Mouse (Mus musculus) CH12.LX (cell line): ENCODE measurements around the gene Klk14. TPM values are rescaled to one million over a fixed set of nuclear protein-coding genes. Genes with fewer than 3 reads are reported as not detected.

Experiments used
- DNase-seq: peaks from one replicate; pipeline ENCODE4 v3.0.0-alpha.2; 2013; ENCODE audit errors: extremely low read depth
- H3K27ac ChIP-seq: 2 replicates; pipeline ENCODE4 v1.5.1; 2012; ENCODE audit warnings: low read depth, mild to moderate bottlenecking, control low read depth, moderate library complexity; ENCODE audit not compliant: insufficient read depth
- H3K27me3 ChIP-seq: replicated peaks from 2 replicates; pipeline ENCODE3; 2012; ENCODE audit warnings: inconsistent platforms
- H3K36me3 ChIP-seq, 2 experiments: replicated peaks in 1 of 2; 2 replicates each; pipeline versions ENCODE3 to v1.6.1; 2012; ENCODE audit warnings: inconsistent platforms in 1 of 2, low read length in 1 of 2, mild to moderate bottlenecking in 1 of 2, mixed read lengths in 1 of 2, moderate library complexity in 1 of 2; ENCODE audit not compliant: control insufficient read depth in 1 of 2, insufficient read depth in 1 of 2
- H3K4me1 ChIP-seq, 2 experiments: 2 replicates each; pipeline ENCODE4 v1.6.1; 2012; ENCODE audit warnings: inconsistent platforms in 1 of 2, moderate library complexity in 1 of 2; ENCODE audit not compliant: insufficient read depth in 2 of 2, control insufficient read depth in 1 of 2
- H3K4me2 ChIP-seq: 2 replicates; pipeline ENCODE4 v1.6.1; 2012; ENCODE audit warnings: low read depth, mild to moderate bottlenecking, control low read depth; ENCODE audit not compliant: poor library complexity, insufficient read depth, severe bottlenecking
- H3K4me3 ChIP-seq, 3 experiments: fragments of 150-350 bp in 1 of 3; sonication (generic) in 1 of 3; replicated peaks in 1 of 3; 2 replicates each; pipeline versions ENCODE3 to v1.5.1; 2011 to 2012; ENCODE audit warnings: low read depth in 2 of 3, low read length in 2 of 3, mild to moderate bottlenecking in 2 of 3, moderate library complexity in 2 of 3, control low read depth in 1 of 3, improper control_type of control experiment in 1 of 3, inconsistent platforms in 1 of 3, mixed read lengths in 1 of 3; ENCODE audit not compliant: poor library complexity in 1 of 3
- H3K79me2 ChIP-seq: replicated peaks from 2 replicates; pipeline ENCODE4 v1.6.1; 2012; ENCODE audit warnings: mild to moderate bottlenecking, moderate library complexity; ENCODE audit not compliant: control insufficient read depth, poor library complexity, insufficient read depth, severe bottlenecking; ENCODE audit errors: extremely low read depth
- H3K9ac ChIP-seq: 2 replicates; pipeline ENCODE4 v1.6.1; 2012; ENCODE audit warnings: low read depth, mild to moderate bottlenecking, control low read depth, moderate library complexity; ENCODE audit not compliant: insufficient read depth
- H3K9me3 ChIP-seq: replicated peaks from 2 replicates; pipeline ENCODE3; 2012; ENCODE audit warnings: low read length, inconsistent platforms, mixed read lengths
- BHLHE40 ChIP-seq: IDR thresholded peaks from 2 replicates; pipeline ENCODE4 v1.6.1; 2011; ENCODE audit warnings: mild to moderate bottlenecking, low read depth, low read length, improper control_type of control experiment
- CTCF ChIP-seq, 2 experiments: IDR thresholded peaks in 1 of 2; conservative IDR thresholded peaks in 1 of 2; 2 replicates each; pipeline ENCODE4 v1.5.1; 2011 to 2012; ENCODE audit warnings: low read depth in 2 of 2, low read length in 2 of 2, improper control_type of control experiment in 1 of 2, inconsistent platforms in 1 of 2, mild to moderate bottlenecking in 1 of 2, moderate library complexity in 1 of 2
- EP300 ChIP-seq: IDR thresholded peaks from 2 replicates; pipeline ENCODE4 v1.6.1; 2011; ENCODE audit warnings: low read length, improper control_type of control experiment
- GABPA ChIP-seq: IDR thresholded peaks from 2 replicates; pipeline ENCODE4 v1.6.1; 2012; ENCODE audit warnings: low read depth, low read length, improper control_type of control experiment, inconsistent platforms; ENCODE audit not compliant: insufficient replicate concordance
- HCFC1 ChIP-seq: IDR thresholded peaks from 2 replicates; pipeline ENCODE4 v1.6.1; 2012; ENCODE audit warnings: low read depth, mild to moderate bottlenecking, inconsistent platforms, low read length, improper control_type of control experiment
- JUN ChIP-seq: IDR thresholded peaks from 2 replicates; pipeline ENCODE4 v1.6.1; 2011; ENCODE audit warnings: low read depth, mild to moderate bottlenecking, low read length, improper control_type of control experiment, moderate library complexity; ENCODE audit not compliant: insufficient read depth
- KAT2A ChIP-seq: IDR thresholded peaks from 2 replicates; pipeline ENCODE4 v1.6.1; 2012; ENCODE audit warnings: low read length, improper control_type of control experiment, inconsistent platforms; ENCODE audit not compliant: insufficient replicate concordance
- MAFK ChIP-seq: IDR thresholded peaks from 2 replicates; pipeline ENCODE4 v1.6.1; 2011; ENCODE audit warnings: low read length, improper control_type of control experiment; ENCODE audit not compliant: insufficient replicate concordance
- MAX ChIP-seq: IDR thresholded peaks from 2 replicates; pipeline ENCODE4 v1.6.1; 2011; ENCODE audit warnings: low read length, improper control_type of control experiment
- MXI1 ChIP-seq: IDR thresholded peaks from 2 replicates; pipeline ENCODE4 v1.6.1; 2011; ENCODE audit warnings: mild to moderate bottlenecking, low read depth, low read length, improper control_type of control experiment
- NELFE ChIP-seq: IDR thresholded peaks from 2 replicates; pipeline ENCODE4 v1.6.1; 2011; ENCODE audit warnings: low read depth, low read length, improper control_type of control experiment
- PAX5 ChIP-seq: IDR thresholded peaks from 2 replicates; pipeline ENCODE4 v1.6.1; 2012; ENCODE audit warnings: low read length, inconsistent platforms, mixed read lengths
- POLR2A ChIP-seq: IDR thresholded peaks from 2 replicates; pipeline ENCODE4 v1.6.1; 2011; ENCODE audit warnings: low read depth, mild to moderate bottlenecking, improper control_type of control experiment, low read length
- POLR2AphosphoS2 ChIP-seq: IDR thresholded peaks from 2 replicates; pipeline ENCODE4 v1.6.1; 2011; ENCODE audit warnings: low read depth, low read length, improper control_type of control experiment
- RAD21 ChIP-seq: IDR thresholded peaks from 2 replicates; pipeline ENCODE4 v1.6.1; 2011; ENCODE audit warnings: low read depth, mild to moderate bottlenecking, low read length, improper control_type of control experiment, moderate library complexity
- RCOR1 ChIP-seq: conservative IDR thresholded peaks from 2 replicates; pipeline ENCODE4 v1.6.1; 2012; ENCODE audit warnings: low read depth, mild to moderate bottlenecking, inconsistent platforms, low read length, improper control_type of control experiment
- TBP ChIP-seq: conservative IDR thresholded peaks from 2 replicates; pipeline ENCODE4 v1.6.1; 2011; ENCODE audit warnings: low read depth, low read length, improper control_type of control experiment
- TCF12 ChIP-seq: IDR thresholded peaks from 2 replicates; pipeline ENCODE4 v1.6.1; 2014; ENCODE audit warnings: low read depth, mild to moderate bottlenecking, inconsistent platforms, low read length, improper control_type of control experiment
- USF1 ChIP-seq: IDR thresholded peaks from 2 replicates; pipeline ENCODE4 v1.6.1; 2014; ENCODE audit warnings: low read depth, mild to moderate bottlenecking, inconsistent platforms, low read length, improper control_type of control experiment
- USF2 ChIP-seq: conservative IDR thresholded peaks from 2 replicates; pipeline ENCODE4 v1.6.1; 2011; ENCODE audit warnings: low read depth, low read length, improper control_type of control experiment
- dilution Hi-C: fragments of 300-500 bp; cut with MboI; formaldehyde crosslinking; loops from 2 replicates; pipeline ENCODE4 v1.14.3; 2020; ENCODE audit warnings: low sequenced_read_pairs; ENCODE audit not compliant: extremely low pct_unique_long_range_greater_than_20kb, extremely low pct_ligation_motif_present
- in situ Hi-C: fragments of 300-500 bp; cut with MboI; formaldehyde crosslinking; loops from 3 replicates; pipeline ENCODE4 v1.14.3; 2019; ENCODE audit warnings: low sequenced_read_pairs, low pct_ligation_motif_present, low pct_unique_long_range_greater_than_20kb, mixed read lengths
- polyA plus RNA-seq: library from polyadenylated mRNA; unstranded; fragments of >175 nt; gene quantifications from 2 replicates; pipeline ENCODE4 v1.2.1, GENCODE M21; 2012; ENCODE audit warnings: low read depth; ENCODE audit not compliant: insufficient read length
- total RNA-seq, 2 experiments: library from RNA; depleted of rRNA; stranded (reverse); fragments of 300-350 nt in 1 of 2; fragments of >200 nt in 1 of 2; gene quantifications; 2 replicates each; pipeline ENCODE4 v1.2.3; 2012 to 2014

Gene Klk14
- total and polyA plus RNA-seq, 3 experiments, result not detected

DNA sequence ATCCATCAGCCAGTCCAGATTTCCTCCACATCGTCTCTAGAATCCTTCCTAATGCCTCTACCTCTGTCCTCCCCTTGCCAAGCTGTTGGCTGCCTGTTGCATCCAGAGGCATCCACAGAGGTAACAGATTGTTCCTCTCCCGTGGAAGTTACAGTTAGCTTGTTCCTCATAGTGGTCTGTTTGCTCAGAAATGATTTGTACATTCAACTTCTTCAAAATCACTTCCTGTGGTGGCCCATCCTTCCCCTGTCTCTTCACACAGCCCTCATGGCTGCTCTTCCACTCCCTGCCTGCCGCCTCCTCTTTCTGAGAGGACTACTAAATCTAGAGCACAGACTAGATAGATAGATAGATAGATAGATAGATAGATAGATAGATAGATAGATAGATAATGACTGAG, 35.7 kb upstream of the Klk14 start:
- in situ Hi-C loops, result no loop called here
- DNase-seq, result no peak
- Histone ChIP-seq H3K27ac (no peak overlapping the region), H3K27me3 (peaks cover 2% of the 10 kb centered on the region), H3K79me2 (no peaks in the 10 kb centered on the region), H3K4me2 (no peak overlapping the region), H3K36me3 (no peaks in the 10 kb centered on the region), H3K9ac (no peak overlapping the region), H3K4me1 (peaks cover 0 to 4% of the 10 kb centered on the region in 2 experiments; a peak in 1 of 4 replicates), H3K4me3 (no peak overlapping the region), H3K9me3 (peaks cover 2% of the 10 kb centered on the region)
- no peak for TF ChIP-seq KAT2A
- no peak for TF ChIP-seq USF2
- TF ChIP-seq JUN, result no peak
- no peak for TF ChIP-seq POLR2AphosphoS2
- no peak for TF ChIP-seq MXI1
- no peak for TF ChIP-seq TCF12
- TF ChIP-seq USF1, result no peak
- no peak for TF ChIP-seq RAD21
- no peak for TF ChIP-seq MAX
- no peak for TF ChIP-seq BHLHE40
- no peak for TF ChIP-seq GABPA
- no peak for TF ChIP-seq MAFK
- TF ChIP-seq EP300, result no peak
- TF ChIP-seq NELFE, result no peak
- TF ChIP-seq HCFC1, result no peak
- dilution Hi-C loops, result no loop called here

DNA sequence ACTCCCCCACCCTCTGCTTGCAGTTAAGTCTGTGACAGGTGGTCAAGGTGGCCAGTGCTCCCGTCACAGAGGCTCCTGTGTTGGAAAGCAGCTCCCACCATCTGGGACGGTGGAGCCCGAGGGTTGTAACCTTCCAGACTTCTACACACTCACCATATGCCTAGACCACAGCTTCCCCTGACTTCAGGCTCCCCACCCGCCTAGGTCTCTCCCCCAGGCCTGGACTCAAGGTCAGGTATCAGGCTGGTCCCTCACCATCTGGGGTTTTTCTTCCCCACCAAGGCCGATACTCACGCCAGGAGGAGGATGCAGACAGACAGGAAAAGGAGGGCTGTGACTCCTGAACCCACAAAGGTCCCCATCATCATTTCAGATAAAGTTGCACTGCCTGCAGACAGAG, 34.0 kb upstream of the Klk14 start:
- H3K4me2 ChIP-seq, result no peak overlapping the region
- H3K4me3 ChIP-seq, result no peak overlapping the region
- no peak overlapping the region for H3K9ac ChIP-seq
- in situ Hi-C loops (no loop called here), dilution Hi-C loops (no loop called here)
- H3K79me2 ChIP-seq, result no peaks in the 10 kb centered on the region
- TF ChIP-seq TBP (no peak), POLR2A (no peak), RCOR1 (no peak), CTCF (conservative IDR thresholded peaks at IDR 0.05 in 1 of 2, IDR thresholded peaks at IDR 0.05 in 1 of 2; ENCODE audit: low read depth in 2 of 2, low read length in 2 of 2) (no peak), PAX5 (no peak)
- no peak overlapping the region for H3K27ac ChIP-seq
- DNase-seq, result no peak
- H3K36me3 ChIP-seq, result no peaks in the 10 kb centered on the region
- peaks cover 0 to 4% of the 10 kb centered on the region in 2 experiments; a peak in 1 of 4 replicates for H3K4me1 ChIP-seq
- H3K27me3 ChIP-seq, result no peaks in the 10 kb centered on the region
- H3K9me3 ChIP-seq, result peaks cover under 1% of the 10 kb centered on the region
